Mouse (Mus musculus): ENCODE results near the gene Lamtor4. TPM values are rescaled to one million over a fixed set of nuclear protein-coding genes. Genes with fewer than 3 reads are reported as not detected.

Gene Lamtor4
- polyA plus RNA-seq, 1 experiment = 368 TPM

DNA sequence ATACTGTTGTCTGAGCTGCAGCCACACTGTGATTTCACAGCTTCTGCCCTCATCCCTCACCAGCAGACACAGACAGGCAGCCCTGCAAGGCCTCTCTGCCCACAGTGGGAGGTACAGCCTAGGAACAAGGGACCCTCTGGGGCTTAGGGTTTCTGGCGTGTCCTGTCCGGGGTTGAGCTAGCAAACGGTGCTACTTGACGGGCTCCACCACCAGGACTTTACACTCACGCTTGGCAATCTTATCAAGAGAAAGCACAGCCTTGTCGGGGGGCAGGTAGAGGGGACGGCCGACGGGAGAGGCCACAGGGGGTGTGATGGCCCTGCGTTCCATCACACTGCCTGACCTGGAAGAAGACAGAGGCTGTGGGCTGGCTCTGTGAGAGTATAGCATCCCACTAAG lies 4.8 kb downstream of the Lamtor4 start:
- no peak for DNase-seq (ENCODE audit: low read depth)

DNA sequence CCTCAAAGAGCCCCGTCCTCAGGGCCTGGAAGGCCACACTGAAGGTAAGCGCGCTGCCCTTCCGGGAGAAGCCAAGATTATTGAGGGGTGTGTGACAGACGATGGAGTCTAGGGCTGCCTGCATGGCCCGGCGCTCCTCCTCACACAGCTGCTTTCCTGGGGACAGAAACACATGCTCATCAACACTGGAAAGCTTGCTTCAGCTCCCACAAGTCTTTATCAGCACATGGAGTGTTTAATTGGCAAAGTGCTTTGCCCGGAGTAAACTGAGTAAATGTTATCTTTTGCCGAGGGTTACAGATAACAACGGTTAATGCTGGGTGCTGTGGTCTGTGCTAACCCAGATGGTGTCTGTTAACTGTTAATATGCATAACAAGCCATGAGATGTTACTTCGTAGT lies 5.6 kb downstream of the Lamtor4 start:
- no peak for DNase-seq (ENCODE audit: low read depth)

DNA sequence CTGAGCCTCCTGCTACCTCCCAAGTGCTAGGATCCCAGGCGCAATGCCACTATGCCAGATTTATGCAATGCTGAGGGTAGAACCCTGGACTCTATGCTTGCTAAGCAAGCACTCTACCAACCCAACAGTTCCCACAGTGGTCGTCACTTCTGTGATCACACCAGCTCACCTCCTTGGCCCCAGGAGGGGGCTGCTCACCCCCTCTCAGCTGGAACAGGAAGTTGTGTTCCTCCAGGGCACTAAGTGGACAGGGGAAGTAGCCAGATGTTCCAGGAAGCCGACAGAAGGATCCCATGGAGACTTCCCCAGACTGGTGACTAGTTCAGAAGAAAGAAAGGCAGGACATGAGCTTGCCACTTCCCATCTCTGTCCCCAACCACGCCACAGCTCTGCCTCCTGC lies 6.7 kb downstream of the Lamtor4 start:
- DNase-seq (ENCODE audit: low read depth) = no peak

DNA sequence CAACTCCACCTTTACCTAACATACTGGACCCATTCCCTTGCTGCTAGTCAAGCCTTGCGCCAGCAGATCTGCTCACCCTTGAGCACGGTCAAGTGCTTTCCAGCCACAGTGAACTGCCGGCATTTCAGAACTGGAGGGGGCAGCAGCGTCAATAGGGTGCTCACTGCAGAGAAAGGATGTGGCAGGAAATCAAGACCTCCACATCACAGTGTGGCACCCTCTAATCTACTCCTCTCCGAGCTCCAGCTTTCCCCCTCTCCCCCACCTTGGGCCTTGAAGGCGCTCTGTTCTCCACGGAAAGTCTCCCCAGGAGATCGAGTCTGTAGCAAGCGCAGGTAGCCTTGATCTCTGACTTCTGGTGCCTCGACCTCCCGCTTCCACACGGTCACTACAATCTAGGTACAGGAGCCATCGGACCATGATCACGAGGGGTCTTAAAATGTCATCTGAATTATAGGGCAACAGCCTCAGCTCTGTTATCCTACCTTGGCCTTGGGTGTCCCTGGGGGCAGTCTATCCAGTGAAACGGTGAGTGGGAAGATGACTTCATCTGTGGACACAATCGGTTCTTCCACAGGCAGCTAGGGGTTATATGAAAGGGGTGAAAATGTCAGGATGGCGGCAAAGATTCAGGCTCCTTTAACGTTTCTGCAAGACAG lies 7.4 kb downstream of the Lamtor4 start:
- no peak for DNase-seq (ENCODE audit: low read depth)

DNA sequence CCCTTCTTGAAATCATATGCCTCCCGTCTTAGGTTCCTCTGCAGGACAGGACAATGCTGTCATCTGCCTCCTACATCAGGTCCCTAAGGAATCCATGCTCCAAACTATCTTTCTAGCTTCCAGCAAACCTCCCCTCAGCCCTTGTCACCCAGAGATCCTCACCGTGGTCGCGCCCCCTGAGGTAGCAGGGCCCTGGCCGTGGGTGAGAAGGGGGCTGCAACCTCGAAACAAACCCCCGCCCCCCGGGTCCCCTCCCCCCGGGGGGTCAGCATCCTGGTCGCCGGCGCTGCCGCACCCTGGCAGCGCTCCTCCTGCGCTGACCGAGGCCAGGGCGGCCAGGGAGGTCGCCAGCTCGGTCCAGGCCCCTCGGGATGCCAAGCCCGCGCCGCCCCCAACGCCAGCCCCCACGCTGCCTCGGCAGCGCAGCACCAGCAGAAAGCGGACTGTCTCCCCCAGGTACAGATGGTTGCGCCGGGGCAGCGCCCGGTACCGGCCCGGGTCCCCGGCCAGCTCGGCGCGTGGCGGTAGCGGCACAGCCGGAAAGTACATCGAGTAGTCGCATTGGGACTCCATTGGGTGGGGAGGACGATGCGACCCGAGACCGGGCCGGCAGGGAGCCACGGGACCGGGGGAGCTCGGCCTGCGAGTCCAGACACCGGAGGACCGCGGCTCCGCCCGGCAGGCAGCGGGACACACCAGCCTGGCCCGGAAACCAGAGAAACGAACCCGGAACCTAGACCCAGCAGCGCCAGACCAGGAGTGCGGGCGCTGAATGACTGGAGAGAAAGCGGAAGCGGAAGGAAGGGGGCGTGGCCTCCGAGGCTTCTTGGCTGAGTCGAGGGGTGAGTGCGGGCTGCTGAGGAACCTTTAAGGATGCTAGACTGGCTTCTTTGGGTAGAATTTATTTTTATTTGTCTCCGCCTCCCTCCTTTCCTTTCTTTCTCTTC lies 8.3 kb downstream of the Lamtor4 start, which contains the start of gene BC037034:
BC037034 (minus strand) TSS at position 774 of the 947 bp plus-strand sequence.
- peak; percentile 31 for DNase-seq (ENCODE audit: low read depth)

DNA sequence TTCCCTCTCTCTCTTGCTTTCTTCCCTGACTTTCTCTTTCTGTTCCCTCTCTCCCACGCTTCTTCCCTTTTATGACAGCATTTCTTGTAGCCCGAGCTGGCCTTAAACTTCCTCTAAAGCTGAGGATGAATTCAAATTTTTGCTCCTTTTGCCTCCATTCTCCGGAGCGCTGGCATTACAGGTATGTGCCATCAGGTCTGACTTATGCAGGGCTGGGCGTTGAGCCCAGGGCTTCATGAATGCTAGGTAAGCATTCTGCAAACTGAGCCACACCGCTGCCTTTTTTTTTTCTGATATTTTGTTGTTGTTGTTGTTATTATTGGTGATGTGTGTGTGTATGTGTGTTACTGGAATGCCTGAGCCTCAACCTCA lies 8.9 kb downstream of the Lamtor4 start:
- no peak for DNase-seq (ENCODE audit: low read depth)

DNA sequence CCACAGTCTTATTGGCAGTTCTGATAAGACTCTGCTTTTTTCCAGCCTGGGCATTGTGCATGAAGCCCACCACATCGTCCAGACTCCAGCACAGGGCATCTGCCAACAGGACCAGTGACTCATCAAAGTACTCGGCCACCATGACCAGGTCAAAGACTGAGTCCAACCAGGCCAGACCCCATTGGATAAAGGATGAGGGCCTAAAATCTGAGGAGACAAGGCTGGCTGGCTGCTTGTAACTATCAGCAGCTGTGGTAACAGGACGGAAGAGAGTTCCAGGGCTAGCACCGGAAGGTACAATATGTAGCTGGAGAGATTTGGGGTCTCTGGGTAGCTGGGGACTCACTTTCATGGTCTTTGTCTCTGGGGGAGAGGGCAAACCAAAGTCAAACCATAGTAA lies 10.4 kb downstream of the Lamtor4 start:
- no peak for DNase-seq (ENCODE audit: low read depth)

DNA sequence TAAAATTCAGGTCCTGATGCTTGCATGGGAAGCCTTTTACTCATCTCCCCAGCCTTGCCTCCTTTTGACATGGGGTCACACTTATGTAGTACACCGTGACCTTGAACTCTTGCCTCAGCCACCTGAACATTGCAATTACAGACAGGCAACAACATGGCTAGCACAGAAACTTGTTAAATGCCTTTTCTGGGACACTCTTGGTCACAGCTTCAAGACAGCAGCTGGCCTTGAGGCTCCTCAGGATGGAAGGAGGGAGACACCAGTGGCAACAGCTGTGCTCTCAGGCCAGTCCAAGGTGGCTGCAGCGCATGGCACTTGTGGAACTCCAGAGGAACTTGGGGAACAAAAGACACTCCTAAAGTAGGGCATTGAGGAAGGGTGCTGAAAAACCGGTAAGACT lies 11.8 kb downstream of the Lamtor4 start:
- no peak for DNase-seq (ENCODE audit: low read depth)

DNA sequence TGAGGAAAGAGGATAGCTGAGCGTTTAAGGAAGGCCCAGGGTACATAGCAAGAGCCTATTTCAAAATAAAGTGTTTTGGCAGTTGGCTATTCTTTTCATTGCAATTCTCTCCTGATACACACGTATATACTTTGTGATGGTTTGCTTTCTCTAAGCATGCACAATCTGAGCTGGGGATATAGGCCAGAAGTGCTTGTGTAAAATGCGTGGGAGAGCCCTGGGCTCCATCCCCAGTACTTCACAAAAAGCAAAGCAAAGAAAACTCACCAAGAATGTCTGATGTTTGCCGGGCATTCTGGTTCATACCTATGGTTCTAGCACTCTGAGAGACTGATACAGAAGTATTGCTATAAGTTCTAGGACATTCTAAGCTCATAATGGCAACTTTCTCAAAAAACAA lies 13.7 kb downstream of the Lamtor4 start:
- no peak for DNase-seq (ENCODE audit: low read depth)

DNA sequence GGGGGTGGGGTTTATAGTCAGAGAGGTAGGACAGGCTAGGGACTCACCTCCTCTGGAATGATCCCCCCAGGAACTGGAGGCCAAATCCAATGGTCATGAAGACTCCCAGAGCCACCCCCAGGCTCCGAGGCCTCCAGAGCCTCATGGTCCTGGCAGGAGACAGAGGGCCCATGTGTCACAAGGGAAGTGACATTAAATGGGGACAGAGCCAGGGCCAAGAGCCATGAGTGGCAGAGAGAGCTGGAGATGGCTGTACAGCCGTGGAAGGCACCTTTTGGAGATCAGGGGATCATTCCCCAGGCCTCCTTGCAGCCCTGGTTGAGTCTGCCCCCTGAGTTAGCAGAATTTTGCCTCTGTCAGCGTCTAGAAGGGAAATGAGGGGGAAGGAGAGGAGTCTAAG lies 15.9 kb downstream of the Lamtor4 start:
- no peak for DNase-seq (ENCODE audit: low read depth)

DNA sequence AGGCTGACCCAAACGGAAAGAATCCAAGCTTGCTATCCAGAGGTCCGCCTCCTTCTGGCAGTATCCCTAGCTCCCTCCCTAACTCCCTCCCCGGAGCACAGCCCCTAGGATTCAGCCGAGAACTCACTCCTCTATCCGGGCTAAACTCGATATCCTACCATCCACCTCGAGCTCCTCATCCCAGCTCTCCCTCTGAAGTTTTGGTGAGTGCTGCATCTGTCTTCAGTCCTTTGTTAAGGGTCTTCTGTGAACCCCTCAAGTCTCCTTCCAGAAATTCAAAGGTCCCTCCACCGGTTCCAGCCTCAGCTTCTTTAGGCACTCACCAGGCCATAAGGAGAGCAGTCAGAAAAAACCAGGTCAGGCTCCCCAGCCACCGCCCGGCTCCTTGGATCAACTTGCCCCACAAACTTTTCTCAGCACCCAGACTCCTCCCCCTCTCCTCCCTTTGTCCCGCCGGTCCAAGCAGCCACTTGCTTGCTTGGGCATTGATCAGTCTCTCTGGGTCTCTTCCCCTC lies 17.2 kb downstream of the Lamtor4 start, which contains the start of gene Gal3st4:
Gal3st4 (minus strand) TSS at position 432 of the 515 bp plus-strand sequence.
- DNase-seq (ENCODE audit: low read depth) = no peak

DNA sequence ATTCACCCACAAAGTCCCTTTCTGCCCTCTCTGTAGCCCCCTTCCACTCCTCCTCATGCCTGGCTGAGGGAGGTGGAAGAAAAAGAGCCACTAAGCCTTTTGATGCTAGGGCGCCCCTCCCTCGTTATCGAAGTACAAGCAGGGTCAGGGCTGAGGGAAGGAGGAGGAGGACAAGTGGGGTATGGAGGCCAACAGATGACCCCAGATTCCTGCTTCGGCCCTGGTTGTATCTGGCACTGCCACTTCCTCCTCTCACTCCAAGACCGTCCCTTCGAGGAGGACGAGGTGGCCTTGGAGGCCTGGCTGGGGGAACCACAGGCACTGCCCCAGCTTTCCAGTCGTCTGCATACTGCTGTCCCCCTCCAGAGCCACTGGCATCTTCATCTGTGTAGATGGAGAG lies 18.9 kb downstream of the Lamtor4 start:
- DNase-seq (ENCODE audit: low read depth) = no peak

DNA sequence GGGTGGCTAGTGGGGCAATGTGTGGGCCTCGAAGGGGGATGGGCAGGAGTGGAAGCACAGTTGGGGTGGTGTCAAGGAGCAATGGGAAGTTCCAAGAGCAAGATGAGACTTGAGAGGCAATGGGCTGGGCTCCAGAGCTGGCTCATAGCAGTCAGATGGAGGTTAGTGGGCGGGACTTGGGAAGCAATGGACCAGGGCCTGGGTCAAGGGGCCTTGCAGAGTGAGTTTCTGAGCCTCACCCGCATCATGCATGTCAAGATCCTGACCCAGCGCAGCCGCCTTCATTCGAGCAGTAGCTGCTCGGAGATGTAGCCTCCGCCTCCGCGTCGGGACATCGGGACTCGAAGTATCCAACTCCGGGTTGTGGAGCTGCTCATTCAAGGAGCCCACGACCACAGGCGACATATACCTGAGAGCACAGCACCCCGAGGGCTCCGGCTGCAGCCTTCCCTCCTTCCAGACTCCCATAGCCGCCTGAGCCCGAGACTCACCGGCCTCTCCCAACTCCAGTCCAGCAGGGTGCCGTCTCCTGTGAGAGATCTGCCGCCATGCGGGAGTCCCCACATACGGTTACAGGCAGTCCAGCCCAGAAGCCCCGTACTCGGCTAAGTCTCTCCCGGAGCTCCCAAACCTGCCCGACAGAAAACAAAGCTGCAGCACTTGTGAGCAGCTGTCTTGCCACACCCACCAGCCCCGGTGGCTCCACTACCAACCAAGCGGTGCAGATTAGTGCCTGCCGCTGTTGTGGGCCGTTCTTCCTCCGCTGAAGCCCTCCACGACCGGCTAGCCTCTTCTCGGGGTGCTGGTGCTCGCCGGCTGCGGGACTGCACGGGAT lies 20.2 kb downstream of the Lamtor4 start:
- no peak for DNase-seq (ENCODE audit: low read depth)

DNA sequence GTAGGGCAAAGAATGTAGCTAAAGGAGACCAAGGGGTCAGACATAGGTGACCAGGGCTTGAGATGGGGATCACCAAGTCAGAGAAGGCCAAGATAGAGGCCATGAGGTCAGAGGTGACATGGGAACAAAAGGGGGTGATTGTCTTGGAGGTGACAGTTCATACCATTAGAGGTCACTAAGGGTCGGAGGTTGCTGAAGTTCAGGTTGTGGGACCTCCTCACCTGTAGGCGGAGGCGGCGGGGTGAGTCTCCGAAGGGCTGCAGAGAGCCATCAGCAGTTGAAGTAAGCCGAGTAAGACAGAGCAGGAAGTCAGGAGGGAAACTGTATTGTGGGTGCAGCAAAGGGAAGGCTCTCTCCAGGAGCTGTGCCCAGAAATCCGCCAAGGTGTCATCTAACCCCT lies 22.7 kb downstream of the Lamtor4 start:
- no peak for DNase-seq (ENCODE audit: low read depth)

DNA sequence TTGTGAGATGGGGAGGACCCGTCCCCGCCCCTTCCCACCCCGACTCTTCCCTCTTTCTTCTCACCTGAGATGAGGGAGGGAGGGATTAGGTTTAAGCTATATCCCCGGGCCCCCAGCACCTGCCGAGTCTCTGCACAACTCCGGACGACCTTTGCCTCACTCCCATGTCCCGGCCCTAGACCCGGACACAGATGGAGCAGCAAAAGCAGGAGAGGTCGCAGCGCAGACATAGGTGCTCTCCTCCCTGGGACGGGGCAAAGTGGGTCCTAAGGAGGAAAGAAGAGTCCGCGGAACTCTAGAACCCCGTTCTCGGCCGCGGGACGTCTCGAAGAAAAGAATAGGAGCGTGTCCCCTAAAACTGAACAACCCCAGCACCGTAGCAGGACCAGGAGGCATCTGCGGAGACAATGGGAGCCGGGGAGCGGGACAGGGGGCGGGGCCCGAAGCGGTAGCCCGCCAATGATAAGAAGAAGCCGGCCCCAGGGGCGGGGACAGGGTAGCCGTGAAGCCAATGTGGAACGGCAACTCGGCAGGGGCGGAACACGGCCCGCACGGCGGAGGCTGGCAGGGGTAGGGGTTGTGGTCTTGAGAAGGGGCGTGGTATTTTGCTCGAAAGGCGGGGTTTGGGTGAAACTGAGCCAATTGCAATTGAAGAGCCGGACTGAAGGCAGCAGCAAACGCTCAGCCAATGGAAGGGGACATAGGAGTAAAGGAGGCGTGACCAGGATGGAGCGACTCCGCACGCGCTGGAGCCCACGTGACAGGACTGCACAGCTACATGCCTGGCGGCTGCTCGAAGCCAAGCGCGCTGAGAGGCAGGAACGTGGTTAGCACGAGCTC lies 24.5 kb downstream of the Lamtor4 start, which contains the start of the genes Gm43720, Gpc2 and Stag3:
Gm43720 (minus strand) TSS at position 374 of the 840 bp plus-strand sequence.
Gpc2 (minus strand) TSS at position 421 of the 840 bp plus-strand sequence.
Stag3 (plus strand) TSS at position 656 of the 840 bp plus-strand sequence.
- DNase-seq (ENCODE audit: low read depth) = peak; percentile 70

DNA sequence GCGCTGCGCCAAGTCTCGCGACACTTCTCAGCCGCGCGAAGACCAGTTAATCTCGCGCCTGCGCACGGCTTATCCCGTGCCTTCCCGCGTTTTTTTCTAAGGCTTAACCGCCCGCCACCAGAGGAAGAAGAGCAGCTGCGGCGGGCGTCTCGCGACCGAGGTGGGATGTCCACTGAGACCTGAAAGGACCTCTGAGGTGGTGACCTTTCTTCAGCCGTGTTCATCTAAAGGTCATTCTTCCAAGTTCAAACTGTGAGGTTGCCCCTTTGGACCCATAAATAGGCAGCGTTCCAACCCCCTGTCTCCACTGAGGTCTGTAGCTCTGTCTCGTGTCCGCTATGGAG lies 25.1 kb downstream of the Lamtor4 start:
- no peak for DNase-seq (ENCODE audit: low read depth)

DNA sequence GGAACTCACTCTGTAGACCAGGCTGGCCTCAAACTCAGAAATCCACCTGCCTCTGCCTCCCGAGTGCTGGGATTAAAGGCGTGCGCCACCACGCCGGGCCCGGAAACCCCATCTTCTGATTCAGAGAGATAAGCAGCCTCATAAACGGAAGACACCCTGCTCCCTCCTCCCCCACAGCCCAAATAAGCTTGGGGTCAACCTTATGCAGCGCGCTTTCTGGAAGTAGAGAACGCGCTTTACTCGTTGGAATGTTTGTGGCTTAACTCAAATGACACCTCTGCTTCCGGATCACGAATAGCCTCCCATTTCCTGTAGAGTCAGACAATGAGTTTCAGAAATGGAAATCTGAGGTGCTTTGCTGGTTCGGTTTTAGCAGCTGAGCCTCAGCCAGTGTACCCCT lies 25.5 kb downstream of the Lamtor4 start:
- DNase-seq (ENCODE audit: low read depth) = no peak

DNA sequence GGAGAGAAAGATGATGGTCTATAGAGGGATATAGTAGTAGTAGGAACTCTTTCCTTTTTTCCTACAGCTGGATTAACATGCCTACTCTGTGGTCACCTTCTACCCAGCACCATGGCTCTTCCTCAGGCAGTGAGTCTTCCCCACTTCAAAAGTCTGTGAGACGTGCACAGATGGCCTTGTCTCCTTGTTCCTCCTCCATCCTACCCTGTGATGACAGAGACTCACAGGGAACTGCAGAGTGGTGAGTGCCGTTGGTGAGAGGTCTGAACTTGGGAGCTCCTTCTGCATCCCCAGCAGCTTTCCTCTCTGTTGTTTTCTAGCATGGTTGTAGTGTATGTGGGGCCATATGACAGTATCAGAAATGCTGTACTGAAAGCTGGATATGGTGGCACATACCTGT lies 26.5 kb downstream of the Lamtor4 start:
- DNase-seq (ENCODE audit: low read depth) = no peak

DNA sequence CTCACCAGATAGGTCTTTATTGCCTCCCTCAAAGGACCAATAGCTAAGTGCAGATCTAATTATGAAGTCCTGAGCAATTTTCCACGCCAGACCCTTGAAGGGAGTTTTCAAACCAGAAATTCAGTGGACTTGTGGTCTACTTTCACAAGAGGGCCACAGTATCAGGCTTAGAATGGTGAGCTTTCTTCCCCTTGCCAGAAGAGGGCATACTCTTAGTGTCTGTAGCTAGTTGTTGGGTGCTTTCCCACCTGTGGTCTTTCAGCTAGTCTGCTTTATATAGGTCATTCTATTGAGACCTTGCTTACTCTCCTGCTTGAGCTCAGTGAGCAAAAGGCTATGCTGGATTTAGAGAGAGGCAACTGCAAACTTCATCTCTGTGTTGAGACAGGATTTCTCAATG lies 28.3 kb downstream of the Lamtor4 start:
- no peak for DNase-seq (ENCODE audit: low read depth)

DNA sequence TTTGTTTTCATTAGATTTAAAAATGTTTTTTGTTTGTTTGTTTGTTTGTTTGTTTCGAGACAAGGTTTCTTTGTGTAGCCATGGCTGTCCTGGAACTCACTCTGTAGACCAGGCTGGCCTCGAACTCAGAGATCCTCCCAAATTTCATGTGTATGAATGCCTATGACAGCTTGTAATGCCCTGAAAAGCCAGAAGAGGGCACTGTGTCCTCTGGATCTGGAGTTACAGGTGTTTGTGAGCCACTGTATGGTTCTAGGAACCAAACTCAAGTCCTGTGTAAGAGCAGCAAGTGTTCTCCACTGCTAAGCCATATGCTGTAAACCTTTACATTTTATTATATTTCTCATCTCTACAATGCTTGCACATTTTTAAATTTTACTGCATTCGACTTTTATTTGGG lies 32.6 kb downstream of the Lamtor4 start:
- DNase-seq (ENCODE audit: low read depth) = no peak

DNA sequence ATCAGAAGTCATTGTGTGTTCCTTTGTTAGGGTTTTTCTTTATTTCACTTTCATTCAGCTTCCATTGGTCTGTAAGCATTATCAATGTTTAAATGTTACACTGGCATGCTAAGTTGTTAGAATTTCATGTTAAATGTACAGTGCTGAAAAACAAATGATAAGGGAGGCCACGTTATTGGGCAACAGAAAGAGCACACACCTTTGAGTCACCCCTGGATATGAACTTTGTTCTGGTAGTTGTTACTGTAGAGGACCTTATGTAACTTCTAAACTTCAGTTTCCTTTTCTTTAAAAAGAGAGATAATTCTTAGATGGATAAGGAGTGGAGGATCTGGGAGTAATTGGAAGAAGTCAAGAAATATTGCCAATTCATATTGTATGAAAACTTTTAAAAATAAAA lies 36.4 kb downstream of the Lamtor4 start:
- no peak for DNase-seq (ENCODE audit: low read depth)
